Mouse (Mus musculus): Measurements from ENCODE around the gene 9530077C05Rik.
"Not testable (repeated sequence)": the region's sequence is repeated elsewhere in the genome, so short reads cannot be mapped to it uniquely, and the experiment has no call there.

The 9530077C05Rik gene

GRCm38 (mm10) chr9:22419877-22420276 lies 8.6 kb downstream of the 9530077C05Rik start:
- DNase-seq (ENCODE audit: low spot score), result no peak

GRCm38 (mm10) chr9:22420491-22420890 lies 9.2 kb downstream of the 9530077C05Rik start:
- DNase-seq (ENCODE audit: low spot score), result peak; percentile 53

DNA sequence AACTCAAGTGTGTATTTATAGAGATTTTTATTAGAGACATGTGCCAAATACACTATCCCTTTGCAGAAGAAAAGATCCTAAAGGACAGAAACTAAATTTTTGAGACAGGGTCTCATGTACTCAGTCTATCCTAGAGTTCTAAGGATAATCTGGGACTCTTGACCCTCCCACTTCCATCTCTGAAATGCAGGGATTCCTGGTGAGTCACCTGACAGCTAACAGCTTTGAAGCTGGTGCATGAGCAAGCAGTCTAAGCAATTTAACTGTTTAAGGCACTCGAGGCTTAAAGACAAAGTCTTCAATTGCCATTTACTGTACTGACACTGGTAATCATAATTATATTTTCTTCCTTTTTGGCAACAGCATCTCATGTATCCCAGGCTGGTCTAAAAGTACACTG lies 11.2 kb downstream of the 9530077C05Rik start:
- no peak for DNase-seq (ENCODE audit: low spot score)

- DNase-seq (ENCODE audit: low spot score), result no peak
These were observed 12.2 kb downstream of the 9530077C05Rik start for GRCm38 (mm10) chr9:22423507-22423906.

- no peak for DNase-seq (ENCODE audit: low spot score)
These were observed 12.9 kb downstream of the 9530077C05Rik start for GRCm38 (mm10) chr9:22424196-22424595.

DNA sequence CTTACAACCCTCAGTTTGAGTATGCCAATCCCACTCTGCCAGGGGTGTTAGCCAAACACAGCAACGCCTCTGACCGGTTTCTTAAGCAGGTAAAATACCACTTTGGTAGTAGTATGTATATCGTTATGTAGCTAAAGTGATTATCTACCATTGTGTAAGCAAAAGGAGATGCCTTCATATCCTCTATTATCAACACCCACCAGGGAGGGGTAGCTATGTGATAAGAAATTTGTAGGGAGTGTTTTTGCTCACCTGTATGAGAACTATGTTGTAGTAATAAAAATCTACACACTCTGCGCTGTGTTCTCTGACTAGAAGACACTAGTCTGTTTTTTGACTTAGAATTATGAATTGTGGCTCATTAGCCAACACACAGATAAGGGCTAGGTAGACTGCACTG lies 13.4 kb downstream of the 9530077C05Rik start:
- no peak for DNase-seq (ENCODE audit: low spot score)

DNA sequence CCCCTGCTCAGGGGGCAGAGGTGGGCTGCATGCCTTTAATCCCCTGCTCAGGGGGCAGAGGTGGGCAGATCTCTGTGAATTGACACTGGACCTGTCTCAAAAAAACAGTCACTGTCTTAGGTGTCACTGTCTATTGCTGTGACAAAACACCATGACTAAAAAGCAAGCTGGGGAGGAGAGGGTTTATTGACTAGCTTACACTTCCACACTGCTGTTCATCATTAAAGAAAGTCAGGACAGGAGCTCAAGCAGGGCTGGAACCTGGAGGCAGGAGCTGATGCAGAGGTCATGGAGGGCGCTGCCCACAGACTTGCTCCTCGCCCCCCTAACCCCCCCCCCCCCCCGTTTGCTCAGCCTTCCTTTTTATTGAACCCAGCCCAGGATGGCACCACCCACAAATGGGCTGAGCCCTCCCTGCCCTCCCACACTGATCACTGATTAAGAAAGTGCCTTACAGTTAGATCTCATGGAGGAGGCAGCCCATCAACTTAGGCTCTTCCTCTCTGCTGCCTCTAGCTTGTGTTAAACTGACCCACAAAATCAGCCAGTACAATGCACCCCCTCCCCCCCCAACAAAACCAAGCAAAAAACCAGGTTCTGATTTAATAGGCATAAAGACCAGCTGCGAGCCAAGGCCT lies 16.8 kb downstream of the 9530077C05Rik start:
- DNase-seq (ENCODE audit: low spot score), result no peak

- no peak for DNase-seq (ENCODE audit: low spot score)
These were observed 17.5 kb downstream of the 9530077C05Rik start for GRCm38 (mm10) chr9:22428666-22429410.

- no peak for DNase-seq (ENCODE audit: low spot score)
These were observed 18.4 kb downstream of the 9530077C05Rik start for GRCm38 (mm10) chr9:22429533-22430241.

DNA sequence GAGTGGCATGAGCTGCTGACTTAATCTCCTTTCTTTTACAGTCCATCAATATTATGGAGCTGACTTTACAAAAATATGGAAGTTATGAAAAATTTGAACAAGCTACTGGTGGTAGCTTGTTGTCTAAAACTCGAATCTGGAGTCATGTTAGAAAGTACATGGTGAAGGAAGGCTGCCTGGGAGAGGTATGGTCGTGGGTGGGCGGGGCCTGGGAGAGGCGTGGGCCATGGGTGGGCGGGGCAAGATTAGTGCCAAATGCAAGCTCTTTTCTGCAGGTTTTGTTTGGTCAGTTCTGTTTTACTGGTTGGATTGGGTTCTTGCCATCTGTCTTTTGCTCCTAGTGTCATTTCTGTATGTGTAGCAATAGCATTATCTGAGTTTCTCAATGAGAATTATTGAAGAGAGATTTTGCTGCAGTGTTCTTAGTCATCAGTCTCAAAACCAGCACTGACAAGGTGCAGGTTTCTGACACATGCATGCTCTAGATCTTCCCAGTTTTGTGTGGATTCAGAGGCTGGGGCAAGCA lies 19.1 kb downstream of the 9530077C05Rik start:
- no peak for DNase-seq (ENCODE audit: low spot score)

DNA sequence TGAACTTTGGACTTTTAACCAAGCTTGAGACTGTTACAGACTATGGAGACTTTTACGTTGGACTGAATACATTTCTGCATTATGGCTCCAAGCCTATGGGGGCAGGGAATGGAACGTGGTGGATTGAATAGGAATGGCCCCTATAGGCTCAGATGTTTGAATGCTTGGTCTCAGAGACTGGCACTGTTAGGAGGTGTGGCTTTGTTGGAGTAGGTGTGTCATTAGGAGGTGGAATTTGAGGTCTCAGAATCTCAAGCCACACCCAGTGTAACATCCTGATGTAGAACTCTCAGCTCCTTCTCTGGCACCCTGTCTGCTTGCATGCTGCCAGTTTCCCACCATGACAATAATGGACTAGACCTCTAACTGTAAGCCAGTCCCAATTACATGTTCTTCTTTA lies 21.9 kb downstream of the 9530077C05Rik start:
- no peak for DNase-seq (ENCODE audit: low spot score)

- DNase-seq (ENCODE audit: low spot score), result no peak
These were observed 22.8 kb downstream of the 9530077C05Rik start for GRCm38 (mm10) chr9:22434101-22434500.

- no peak for DNase-seq (ENCODE audit: low spot score)
These were observed 27.5 kb downstream of the 9530077C05Rik start for GRCm38 (mm10) chr9:22438826-22439225.

GRCm38 (mm10) chr9:22443157-22443556 lies 31.8 kb downstream of the 9530077C05Rik start:
- no peak for DNase-seq (ENCODE audit: low spot score)

GRCm38 (mm10) chr9:22445123-22445522 lies 33.8 kb downstream of the 9530077C05Rik start:
- DNase-seq (ENCODE audit: low spot score), result no peak

DNA sequence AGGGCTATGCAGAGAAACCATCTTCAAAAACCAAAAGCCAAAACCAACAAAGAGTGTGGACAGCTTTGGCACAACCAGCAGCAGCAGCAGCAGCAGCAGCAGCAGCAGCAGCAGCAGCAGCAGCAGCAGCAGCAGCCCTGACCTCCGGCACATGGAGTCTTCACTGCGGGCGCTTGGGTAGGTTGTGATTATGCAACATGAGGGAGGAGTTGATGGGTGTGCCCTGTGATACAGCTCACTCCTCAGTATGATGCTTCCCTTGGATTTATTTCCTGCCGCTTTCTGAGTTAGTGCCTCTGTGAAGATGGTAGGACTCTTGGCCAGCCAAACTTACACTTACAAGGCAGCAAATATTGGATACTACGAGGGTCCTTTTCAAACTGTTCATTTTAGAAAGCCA lies 35.9 kb downstream of the 9530077C05Rik start:
- DNase-seq (ENCODE audit: low spot score), result no peak

DNA sequence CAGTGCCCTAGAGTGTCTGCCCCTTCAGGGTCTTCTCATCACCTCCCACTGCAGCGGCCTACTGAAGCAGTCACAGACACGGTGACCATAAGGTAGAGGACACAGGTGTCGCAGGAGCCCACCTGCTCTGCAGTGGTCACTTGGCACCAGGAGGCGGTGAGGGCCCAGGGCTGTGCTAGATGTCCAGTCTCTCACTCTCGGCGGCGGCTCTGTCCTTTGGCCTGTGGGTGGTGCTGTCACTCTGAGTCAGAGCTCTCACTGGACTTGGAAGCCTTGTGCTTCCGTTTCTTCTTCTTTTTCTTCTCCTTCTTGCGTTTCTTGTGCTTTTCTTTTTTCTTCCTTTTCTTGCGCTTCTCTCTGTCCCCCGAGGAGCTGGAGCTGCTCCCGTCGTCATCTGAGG lies 37.1 kb downstream of the 9530077C05Rik start:
- DNase-seq (ENCODE audit: low spot score), result no peak

- DNase-seq (ENCODE audit: low spot score), result no peak
These were observed 37.9 kb downstream of the 9530077C05Rik start for GRCm38 (mm10) chr9:22449209-22449608.

- no peak for DNase-seq (ENCODE audit: low spot score)
These were observed 41.4 kb downstream of the 9530077C05Rik start for GRCm38 (mm10) chr9:22452697-22453096.

DNA sequence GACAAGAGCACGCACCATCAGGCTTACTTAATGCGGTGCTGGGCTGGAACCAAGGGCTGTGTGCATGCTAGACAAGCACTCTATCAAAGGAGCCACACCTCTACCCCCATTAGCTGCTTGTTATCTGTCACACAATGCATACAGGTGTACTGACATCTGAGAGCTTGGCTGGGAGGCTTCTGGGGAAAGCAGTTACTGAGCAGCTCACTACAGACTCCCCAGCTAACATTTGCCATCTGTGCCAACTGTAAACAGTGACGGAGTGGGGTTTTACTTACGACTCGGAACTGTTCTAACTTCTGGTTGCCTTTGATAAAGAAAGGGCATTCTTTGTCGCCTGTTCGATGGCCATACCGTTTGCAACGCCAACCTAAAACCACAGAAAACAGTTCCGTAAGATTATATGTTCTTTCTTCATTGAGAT lies 42.2 kb downstream of the 9530077C05Rik start:
- DNase-seq (ENCODE audit: low spot score), result no peak

DNA sequence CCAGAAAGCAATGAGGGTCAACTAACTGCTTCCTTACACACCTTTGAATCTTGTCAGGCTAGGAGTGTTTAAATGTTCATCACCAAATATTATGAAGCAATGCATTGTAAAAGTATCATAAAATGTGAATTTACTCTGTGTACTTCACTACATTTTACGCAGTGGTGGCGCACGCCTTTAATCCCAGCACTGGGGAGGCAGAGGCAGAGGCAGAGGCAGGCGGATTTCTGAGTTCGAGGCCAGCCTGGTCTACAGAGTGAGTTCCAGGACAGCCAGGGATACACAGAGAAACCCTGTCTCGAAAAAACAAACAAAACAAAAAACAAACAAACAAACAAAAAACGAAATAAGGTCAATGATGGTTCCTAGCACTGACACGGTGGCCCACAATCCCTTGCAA lies 42.7 kb downstream of the 9530077C05Rik start, which contains the start of gene Gm17545:
Gene Gm17545 (plus strand): TSS at position 301 of the 400 bp plus-strand sequence.
- not testable (repeated sequence) for DNase-seq (ENCODE audit: low spot score)

DNA sequence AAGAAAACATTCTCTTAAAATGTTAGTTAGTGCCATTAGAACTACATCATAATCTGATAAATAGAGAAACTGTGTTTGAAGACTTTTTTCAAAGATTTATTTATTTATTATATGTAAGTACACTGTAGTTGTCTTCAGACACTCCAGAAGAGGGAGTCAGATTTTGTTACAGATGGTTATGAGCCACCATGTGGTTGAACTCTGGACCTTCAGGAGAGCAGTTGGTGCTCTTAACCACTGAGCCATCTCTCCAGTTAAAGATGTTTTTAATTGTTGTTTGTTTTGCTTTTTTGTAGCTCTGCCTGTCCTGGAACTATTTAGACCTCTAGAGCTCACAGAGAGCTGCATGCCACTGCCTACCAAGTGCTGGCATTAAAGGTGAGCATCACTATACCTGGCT lies 43.7 kb downstream of the 9530077C05Rik start:
- no peak for DNase-seq (ENCODE audit: low spot score)
